Mouse (Mus musculus) spleen, adult 2 months (tissue): ENCODE data around the gene Tmem186. TPM values are rescaled to one million over a fixed set of nuclear protein-coding genes. Genes with fewer than 3 reads are reported as not detected.

Experiments
- DNase-seq, 2 experiments: peaks; one replicate each; pipeline versions ENCODE4 v3.0.0 to v3.0.0-alpha.2; 2012 to 2021; ENCODE audit warnings: low spot score in 2 of 2, low read depth in 1 of 2
- H3K27ac ChIP-seq: fragments of 200-500 bp; 2 replicates; pipeline ENCODE4 v1.5.1; 2012; ENCODE audit warnings: low read length, inconsistent platforms; ENCODE audit not compliant: insufficient read depth
- H3K27me3 ChIP-seq: fragments of 200-500 bp; 2 replicates; pipeline ENCODE4 v1.6.1; 2012; ENCODE audit warnings: mild to moderate bottlenecking, moderate library complexity, low read length, inconsistent platforms; ENCODE audit not compliant: control insufficient read depth, insufficient read depth
- H3K36me3 ChIP-seq: fragments of 200-500 bp; 2 replicates; pipeline ENCODE4 v1.6.1; 2012; ENCODE audit warnings: mild to moderate bottlenecking, low read length, inconsistent platforms; ENCODE audit not compliant: control insufficient read depth, insufficient read depth
- H3K4me1 ChIP-seq: fragments of 200-500 bp; 2 replicates; pipeline ENCODE4 v1.6.1; 2011; ENCODE audit warnings: inconsistent platforms; ENCODE audit not compliant: control insufficient read depth, insufficient read depth, insufficient read length
- H3K4me3 ChIP-seq: fragments of 200-500 bp; 2 replicates; pipeline ENCODE4 v1.5.1; 2011; ENCODE audit warnings: mild to moderate bottlenecking, inconsistent platforms; ENCODE audit not compliant: insufficient read depth, insufficient read length; ENCODE audit errors: extremely low read depth
- CTCF ChIP-seq: fragments of 200-500 bp; IDR thresholded peaks from 2 replicates; pipeline ENCODE4 v1.5.1; 2011; ENCODE audit warnings: mild to moderate bottlenecking, inconsistent platforms; ENCODE audit not compliant: insufficient read depth, insufficient read length, insufficient replicate concordance; ENCODE audit errors: extremely low read depth
- POLR2A ChIP-seq: fragments of 200-500 bp; IDR thresholded peaks from 2 replicates; pipeline ENCODE4 v1.6.1; 2011; ENCODE audit warnings: low read depth, low read length, inconsistent platforms
- WGBS: fragments of 180-500 bp; shearing (Covaris S2); methylation state at CpG from one replicate; pipeline ENCODE4 v1.1.7; 2018; 5-methylcytosine and 5-hydroxymethylcytosine counted together
- polyA plus RNA-seq: library from polyadenylated mRNA; depleted of rRNA; stranded (reverse); fragments of >200 nt; gene quantifications from 2 replicates; pipeline ENCODE4 v1.2.3, GENCODE M21; 2012; rRNA removed

The Tmem186 gene
- polyA plus RNA-seq, 1 experiment, result 9.7 TPM

- DNase-seq, result no peak
- Histone ChIP-seq H3K4me1 (no peaks in the 10 kb centered on the region), H3K27ac (no peak overlapping the region), H3K27me3 (no peaks in the 10 kb centered on the region), H3K36me3 (no peaks in the 10 kb centered on the region), H3K4me3 (no peak overlapping the region)
- TF ChIP-seq CTCF, result no peak
- no peak for TF ChIP-seq POLR2A
- 66% methylated on average over 5 of the region's 5 CpGs for WGBS
Observed at GRCm38 (mm10) chr16:8585056-8585455, 52.5 kb downstream of the Tmem186 start.

GRCm38 (mm10) chr16:8584248-8584647 lies 53.3 kb downstream of the Tmem186 start:
- Histone ChIP-seq H3K36me3 (no peaks in the 10 kb centered on the region), H3K4me1 (no peaks in the 10 kb centered on the region), H3K27ac (no peak overlapping the region), H3K27me3 (no peaks in the 10 kb centered on the region), H3K4me3 (no peak overlapping the region)
- TF ChIP-seq CTCF, result no peak
- TF ChIP-seq POLR2A, result no peak
- 94% methylated on average over 1 of the region's 1 CpGs for WGBS
- no peak for DNase-seq

Other genes starting within 250 kb of the Tmem186 start
- not detected in 2 replicates for gene Tmem114, start 212.6 kb downstream of the Tmem186 start, polyA plus RNA-seq
- 16.8 and 21.7 TPM in 2 replicates for gene Mettl22, start 166.9 kb downstream of the Tmem186 start, polyA plus RNA-seq
- 4.6 and 5.1 TPM in 2 replicates for gene Abat, start 124.3 kb downstream of the Tmem186 start, polyA plus RNA-seq
- 50.2 and 58.1 TPM in 2 replicates for gene Pmm2, start within 50 bp of the Tmem186 start, polyA plus RNA-seq
- 56.5 and 63.1 TPM in 2 replicates for gene Carhsp1, start 34.4 kb upstream of the Tmem186 start, polyA plus RNA-seq
- not detected in 2 replicates for gene Gm5767, start 43.1 kb upstream of the Tmem186 start, polyA plus RNA-seq
- 22.2 and 26.3 TPM in 2 replicates for gene Usp7, start 154.6 kb upstream of the Tmem186 start, polyA plus RNA-seq
- gene 1810013L24Rik, start 192.4 kb upstream of the Tmem186 start, polyA plus RNA-seq, result 12.2 and 13.2 TPM in 2 replicates